Comparison of ENCODE assay signal across 12 mouse cellular contexts in the genomic region with DNA sequence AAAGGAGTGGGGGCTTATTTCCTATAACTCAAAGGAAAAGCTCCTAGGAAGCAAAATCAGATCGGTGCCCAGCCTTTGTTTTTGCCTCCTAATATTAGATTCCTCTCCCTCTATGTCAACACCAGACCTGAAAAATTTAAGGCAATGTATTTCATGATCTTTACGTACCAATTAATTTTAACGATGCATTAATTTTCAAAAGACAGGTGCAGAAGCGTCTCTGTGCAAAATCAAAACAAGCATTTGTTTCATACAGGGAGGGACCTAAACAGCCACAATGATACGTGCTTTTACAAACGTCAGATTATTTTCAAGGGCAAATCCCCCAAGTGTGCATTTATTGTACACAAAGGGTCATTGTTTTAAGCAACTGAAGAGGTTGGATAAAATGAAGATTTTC. TPM values are rescaled to one million over a fixed set of nuclear protein-coding genes. Genes with fewer than 3 reads are reported as not detected.
DNase-seq lines count a peak whose midpoint lies in the region; ATAC-seq lines count a peak whose summit lies in the region.
"Had no signal": no experiment of that assay in that cellular context is flagged by ENCODE, and none has a peak within 500 bp of the region (broad histone marks: within the 10 kb centered on the region; RNA-seq: fewer than 3 reads in every experiment).

No protein-coding gene starts in this region.

- 0 out of 2 replicates have a peak, but pooled peaks cover 4% of the 10 kb centered on the region for H3K27me3 ChIP-seq in kidney, embryonic 14.5 days (ENCODE audit: control insufficient read depth, insufficient read depth, low read length)
- peaks cover 7% of the 10 kb centered on the region; the same call in 1 of the 2 replicates for H3K27me3 ChIP-seq in embryonic facial prominence, embryonic 15.5 days
- H3K27me3 ChIP-seq in hindbrain, embryonic 14.5 days (ENCODE audit: control insufficient read depth, insufficient read depth, low read length) = no peaks in the 10 kb centered on the region
- H3K27me3 ChIP-seq in midbrain, embryonic 16.5 days (ENCODE audit: control insufficient read depth, insufficient read depth, low read depth, low read length) = no peaks in the 10 kb centered on the region

- peak overlapping the region; percentile 63; the same call in 1 of the 2 replicates for H3K4me3 ChIP-seq in kidney, embryonic 14.5 days (ENCODE audit: low read length)
- H3K4me3 ChIP-seq in embryonic facial prominence, embryonic 15.5 days (replicated peaks) = no peak overlapping the region
- H3K4me3 ChIP-seq in hindbrain, embryonic 14.5 days (replicated peaks; ENCODE audit: low read length) = peak overlapping the region; percentile 89
- peak overlapping the region; percentile 89 for H3K4me3 ChIP-seq in midbrain, embryonic 16.5 days (ENCODE audit: low read depth, low read length)

- H3K36me3 ChIP-seq in kidney, embryonic 14.5 days (ENCODE audit: control insufficient read depth, insufficient read depth, low read length) = no peaks in the 10 kb centered on the region
- no peaks in the 10 kb centered on the region for H3K36me3 ChIP-seq in embryonic facial prominence, embryonic 15.5 days
- peaks cover 10% of the 10 kb centered on the region for H3K36me3 ChIP-seq in hindbrain, embryonic 14.5 days (replicated peaks; ENCODE audit: control insufficient read depth, insufficient read depth)
- no peaks in the 10 kb centered on the region for H3K36me3 ChIP-seq in midbrain, embryonic 16.5 days (ENCODE audit: control insufficient read depth, insufficient read depth, low read length)

- ATAC-seq in kidney, embryonic 14.5 days (ENCODE audit: low FRiP score, low TSS enrichment) = no peak
- no peak for ATAC-seq in embryonic facial prominence, embryonic 15.5 days (ENCODE audit: insufficient number of reproducible peaks, low FRiP score, low TSS enrichment, low read depth)
- ATAC-seq in hindbrain, embryonic 14.5 days (ENCODE audit: low FRiP score) = no peak
- no peak for ATAC-seq in midbrain, embryonic 16.5 days

- no peak overlapping the region for H3K27ac ChIP-seq in kidney, embryonic 14.5 days (ENCODE audit: low read depth, low read length)
- H3K27ac ChIP-seq in embryonic facial prominence, embryonic 15.5 days (replicated peaks) = no peak overlapping the region
- peak overlapping the region; percentile 100 for H3K27ac ChIP-seq in hindbrain, embryonic 14.5 days
- peak overlapping the region; percentile 100 for H3K27ac ChIP-seq in midbrain, embryonic 16.5 days (ENCODE audit: low read length)
- H3K27ac ChIP-seq: macrophage had no signal

- WGBS in kidney, embryonic 14.5 days = 19% methylated on average over 6 of the region's 6 CpGs
- WGBS in embryonic facial prominence, embryonic 15.5 days = 20% methylated on average over 6 of the region's 6 CpGs
- WGBS in hindbrain, embryonic 14.5 days = 8% methylated on average over 6 of the region's 6 CpGs
- WGBS in midbrain, embryonic 16.5 days = 5% methylated on average over 6 of the region's 6 CpGs

- H3K9ac ChIP-seq in kidney, embryonic 14.5 days (ENCODE audit: low read depth, low read length) = no peak overlapping the region
- H3K9ac ChIP-seq in embryonic facial prominence, embryonic 15.5 days = no peak overlapping the region
- H3K9ac ChIP-seq in hindbrain, embryonic 14.5 days = peak overlapping the region; percentile 100
- H3K9ac ChIP-seq in midbrain, embryonic 16.5 days (ENCODE audit: low read depth, low read length) = peak overlapping the region; percentile 100

- H3K4me2 ChIP-seq in kidney, embryonic 14.5 days (replicated peaks; ENCODE audit: low read depth, low read length) = peak overlapping the region; percentile 57
- H3K4me2 ChIP-seq in embryonic facial prominence, embryonic 15.5 days (replicated peaks) = 0 out of 2 replicates have a peak overlapping the region, but pooled peaks have one; percentile 87
- peak overlapping the region; percentile 97 for H3K4me2 ChIP-seq in hindbrain, embryonic 14.5 days (replicated peaks)
- H3K4me2 ChIP-seq in midbrain, embryonic 16.5 days (ENCODE audit: low read length) = peak overlapping the region; percentile 76

- peaks cover 23% of the 10 kb centered on the region for H3K4me1 ChIP-seq in kidney, embryonic 14.5 days (ENCODE audit: control insufficient read depth, insufficient read depth, low read length)
- peaks cover 54% of the 10 kb centered on the region for H3K4me1 ChIP-seq in embryonic facial prominence, embryonic 15.5 days
- peaks cover 40% of the 10 kb centered on the region for H3K4me1 ChIP-seq in hindbrain, embryonic 14.5 days (replicated peaks; ENCODE audit: control insufficient read depth, insufficient read depth, low read length)
- peaks cover 28% of the 10 kb centered on the region for H3K4me1 ChIP-seq in midbrain, embryonic 16.5 days (ENCODE audit: control insufficient read depth, insufficient read depth, low read length)

- H3K9me3 ChIP-seq in kidney, embryonic 14.5 days (ENCODE audit: control insufficient read depth, low read length) = no peaks in the 10 kb centered on the region
- H3K9me3 ChIP-seq in embryonic facial prominence, embryonic 15.5 days (replicated peaks) = no peaks in the 10 kb centered on the region
- no peaks in the 10 kb centered on the region for H3K9me3 ChIP-seq in hindbrain, embryonic 14.5 days (ENCODE audit: control insufficient read depth, low read length)
- no peaks in the 10 kb centered on the region for H3K9me3 ChIP-seq in midbrain, embryonic 16.5 days (replicated peaks; ENCODE audit: control insufficient read depth, low read length, poor library complexity, severe bottlenecking)

- no peak for DNase-seq in kidney, adult 18-20 months
- no peak for DNase-seq in hindbrain, embryonic 14.5 days (ENCODE audit: low spot score)
- DNase-seq in T-cell, adult 2 months (ENCODE audit: low spot score) = no peak
- no peak for DNase-seq in lung, postnatal 25 days (ENCODE audit: low spot score)
- DNase-seq in layer of hippocampus, adult 11-12 months (ENCODE audit: low spot score) = no peak
- DNase-seq: cerebellum, adult 2 months; layer of hippocampus, postnatal 36 days; right cerebral cortex, adult 18-20 months had no signal

RNA-seq across cellular contexts. Expression of a gene that starts 2.6 kb away (rescaled TPM):
- polyA plus RNA-seq in kidney, embryonic 14.5 days (2014; fragmentation: Nextera tagmentation; extraction: Ambion mirVana) = 17.4 and 23.6 TPM in 2 replicates
- polyA plus RNA-seq in embryonic facial prominence, embryonic 15.5 days (2015; fragmentation: Nextera tagmentation; extraction: Ambion mirVana) = 55.4 and 56.9 TPM in 2 replicates
- polyA plus RNA-seq in hindbrain, embryonic 14.5 days (2014; fragmentation: Nextera tagmentation; extraction: Ambion mirVana) = 682 and 716 TPM in 2 replicates
- 1,230 and 1,315 TPM in 2 replicates for polyA plus RNA-seq in midbrain, embryonic 16.5 days (2015; fragmentation: Nextera tagmentation; extraction: Ambion mirVana)

RNA-seq across cellular contexts. Expression of a gene that starts 29.9 kb away (rescaled TPM):
- 84.6 and 100 TPM in 2 replicates for polyA plus RNA-seq in kidney, embryonic 14.5 days (2014; fragmentation: Nextera tagmentation; extraction: Ambion mirVana)
- polyA plus RNA-seq in embryonic facial prominence, embryonic 15.5 days (2015; fragmentation: Nextera tagmentation; extraction: Ambion mirVana) = 72.6 and 76.4 TPM in 2 replicates
- 73.3 and 87.0 TPM in 2 replicates for polyA plus RNA-seq in hindbrain, embryonic 14.5 days (2014; fragmentation: Nextera tagmentation; extraction: Ambion mirVana)
- 71.6 and 74.6 TPM in 2 replicates for polyA plus RNA-seq in midbrain, embryonic 16.5 days (2015; fragmentation: Nextera tagmentation; extraction: Ambion mirVana)

RNA-seq across cellular contexts. Expression of a gene that starts 55.1 kb away (rescaled TPM):
- polyA plus RNA-seq in kidney, embryonic 14.5 days (2014; fragmentation: Nextera tagmentation; extraction: Ambion mirVana) = 62.1 and 73.4 TPM in 2 replicates
- 208 and 211 TPM in 2 replicates for polyA plus RNA-seq in embryonic facial prominence, embryonic 15.5 days (2015; fragmentation: Nextera tagmentation; extraction: Ambion mirVana)
- polyA plus RNA-seq in hindbrain, embryonic 14.5 days (2014; fragmentation: Nextera tagmentation; extraction: Ambion mirVana) = 2,565 and 2,873 TPM in 2 replicates
- polyA plus RNA-seq in midbrain, embryonic 16.5 days (2015; fragmentation: Nextera tagmentation; extraction: Ambion mirVana) = 3,297 and 3,828 TPM in 2 replicates

Comparison
In these comparisons a context has a peak if more than half of its experiments do, and no peak if none do; other contexts are left out.
1. H3K27ac ChIP-seq: peak in hindbrain, embryonic 14.5 days (single experiment) and midbrain, embryonic 16.5 days (single experiment); none in kidney, embryonic 14.5 days (single experiment) and embryonic facial prominence, embryonic 15.5 days (single experiment).
2. H3K9ac ChIP-seq: peak in hindbrain, embryonic 14.5 days (single experiment) and midbrain, embryonic 16.5 days (single experiment); none in kidney, embryonic 14.5 days (single experiment) and embryonic facial prominence, embryonic 15.5 days (single experiment).
3. RNA of a gene that starts 2.6 kb away (polyA plus RNA-seq): 1,230 to 1,315 TPM in midbrain, embryonic 16.5 days and 682 to 716 TPM in hindbrain, embryonic 14.5 days; 55.4 to 56.9 TPM in embryonic facial prominence, embryonic 15.5 days and 17.4 to 23.6 TPM in kidney, embryonic 14.5 days; every median in the first group is over 10 times any median in the second.
4. RNA of a gene that starts 55.1 kb away (polyA plus RNA-seq): 3,297 to 3,828 TPM in midbrain, embryonic 16.5 days and 2,565 to 2,873 TPM in hindbrain, embryonic 14.5 days; 208 to 211 TPM in embryonic facial prominence, embryonic 15.5 days and 62.1 to 73.4 TPM in kidney, embryonic 14.5 days; every median in the first group is over 10 times any median in the second.
5. Peak in every context shown above with its lines, with median percentiles within 50 percentile points of each other: H3K4me2 ChIP-seq.